In genomic region chr12:84100071-84100470, GRCm38 (mm10) we compare ENCODE assay signal across 10 mouse cellular contexts. TPM values are rescaled to one million over a fixed set of nuclear protein-coding genes. Genes with fewer than 3 reads are reported as not detected.
DNase-seq lines count a peak whose midpoint lies in the region; ATAC-seq and TF ChIP-seq lines count a peak whose summit lies in the region.
"Had no signal": no experiment of that assay in that cellular context is flagged by ENCODE, and none has a peak within 500 bp of the region (broad histone marks: within the 10 kb centered on the region; RNA-seq: fewer than 3 reads in every experiment).

No protein-coding gene starts in this region.

- H3K79me2 ChIP-seq in MEL (ENCODE audit: control insufficient read depth, insufficient read depth, low read length, poor library complexity): peaks cover 2% of the 10 kb centered on the region; the same call in 1 of the 2 replicates

- ATAC-seq in heart, embryonic 14.5 days (ENCODE audit: insufficient number of reproducible peaks, insufficient read depth, low FRiP score, low read depth): no peak
- ATAC-seq in forebrain, embryonic 15.5 days (replicated peaks): no peak
- no peak for ATAC-seq in liver, embryonic 15.5 days (ENCODE audit: insufficient read depth)

- DNase-seq in heart, adult 18-20 months: no peak
- no peak for DNase-seq in MEL (ENCODE audit: low read depth, low spot score)
- DNase-seq in cerebellum, postnatal 36 days: no peak
- no peak for DNase-seq in spleen, postnatal 14 days (ENCODE audit: low spot score in 2 of 2)
- DNase-seq in frontal cortex, adult 2 months (ENCODE audit: extremely low spot score in 1 of 2, low spot score in 1 of 2): no peak

- H3K4me1 ChIP-seq in heart, embryonic 14.5 days (ENCODE audit: control insufficient read depth in 2 of 2, insufficient read depth in 2 of 2, low read length in 2 of 2): 0 out of 4 replicates have a peak, but pooled peaks cover 0 to 3% of the 10 kb centered on the region in 2 experiments
- H3K4me1 ChIP-seq in MEL (ENCODE audit: control insufficient read depth in 1 of 2, insufficient read depth in 2 of 2, low read length in 2 of 2): peaks cover 6 to 10% of the 10 kb centered on the region in 2 experiments
- peaks cover 4% of the 10 kb centered on the region; the same call in 1 of the 2 replicates for H3K4me1 ChIP-seq in forebrain, embryonic 15.5 days
- H3K4me1 ChIP-seq in liver, embryonic 15.5 days (replicated peaks): peaks cover 25% of the 10 kb centered on the region

- H3K9me3 ChIP-seq in heart, embryonic 14.5 days (ENCODE audit: control insufficient read depth, low read length): 0 out of 2 replicates have a peak, but pooled peaks cover 2% of the 10 kb centered on the region
- H3K9me3 ChIP-seq in MEL (replicated peaks; ENCODE audit: insufficient read depth, low read length): no peaks in the 10 kb centered on the region
- no peaks in the 10 kb centered on the region for H3K9me3 ChIP-seq in forebrain, embryonic 15.5 days
- H3K9me3 ChIP-seq in liver, embryonic 15.5 days (replicated peaks): no peaks in the 10 kb centered on the region

- TF ChIP-seq CTCF in MEL (IDR thresholded peaks at IDR 0.05 in 2 of 3, conservative IDR thresholded peaks at IDR 0.05 in 1 of 3; ENCODE audit: control insufficient read depth in 1 of 3, insufficient read depth in 1 of 3, low read depth in 2 of 3, low read length in 3 of 3, poor library complexity in 1 of 3, severe bottlenecking in 1 of 3): no peak

- no peaks in the 10 kb centered on the region for H3K36me3 ChIP-seq in heart, embryonic 14.5 days (ENCODE audit: control insufficient read depth, insufficient read depth, low read length)
- peaks cover 0 to 19% of the 10 kb centered on the region in 2 experiments; a peak in 2 of 4 replicates for H3K36me3 ChIP-seq in MEL (ENCODE audit: control insufficient read depth in 1 of 2, insufficient read depth in 2 of 2, low read length in 2 of 2)
- no peaks in the 10 kb centered on the region for H3K36me3 ChIP-seq in forebrain, embryonic 15.5 days
- no peaks in the 10 kb centered on the region for H3K36me3 ChIP-seq in liver, embryonic 15.5 days (replicated peaks)

- no peaks in the 10 kb centered on the region for H3K27me3 ChIP-seq in heart, embryonic 14.5 days (ENCODE audit: control insufficient read depth, insufficient read depth, low read length)
- no peaks in the 10 kb centered on the region for H3K27me3 ChIP-seq in MEL (ENCODE audit: control insufficient read depth in 1 of 2, insufficient read depth in 2 of 2, low read length in 2 of 2)
- no peaks in the 10 kb centered on the region for H3K27me3 ChIP-seq in forebrain, embryonic 15.5 days
- no peaks in the 10 kb centered on the region for H3K27me3 ChIP-seq in liver, embryonic 15.5 days

- peak overlapping the region; percentile 83 for H3K4me2 ChIP-seq in heart, embryonic 14.5 days (ENCODE audit: low read length)
- peak overlapping the region; percentile 85 for H3K4me2 ChIP-seq in forebrain, embryonic 15.5 days (replicated peaks)
- H3K4me2 ChIP-seq in liver, embryonic 15.5 days: peak overlapping the region; percentile 87

- no peak overlapping the region for H3K4me3 ChIP-seq in heart, embryonic 14.5 days (ENCODE audit: control insufficient read depth in 1 of 2, insufficient read depth in 1 of 2, low read depth in 1 of 2, low read length in 2 of 2)
- peak overlapping the region in 1 of 2 experiments; percentile 80; a peak in 1 of 4 replicates for H3K4me3 ChIP-seq in MEL (ENCODE audit: control insufficient read depth in 1 of 2, insufficient read depth in 1 of 2, low read depth in 2 of 2, low read length in 2 of 2)
- H3K4me3 ChIP-seq in forebrain, embryonic 15.5 days: peak overlapping the region; percentile 60; the same call in 1 of the 2 replicates
- 0 out of 2 replicates have a peak overlapping the region, but pooled peaks have one; percentile 61 for H3K4me3 ChIP-seq in liver, embryonic 15.5 days (replicated peaks)

- H3K9ac ChIP-seq in heart, embryonic 14.5 days (ENCODE audit: low read length): no peak overlapping the region
- H3K9ac ChIP-seq in MEL (ENCODE audit: control insufficient read depth, low read depth, low read length, poor library complexity, severe bottlenecking): peak overlapping the region; percentile 85; the same call in 1 of the 2 replicates
- H3K9ac ChIP-seq in forebrain, embryonic 15.5 days (replicated peaks): no peak overlapping the region
- no peak overlapping the region for H3K9ac ChIP-seq in liver, embryonic 15.5 days

- no peak for TF ChIP-seq POLR2A in MEL (IDR thresholded peaks at IDR 0.05; ENCODE audit: control insufficient read depth in 1 of 2, insufficient read depth in 1 of 2, low read depth in 1 of 2, low read length in 2 of 2, poor library complexity in 1 of 2)

- TF ChIP-seq RAD21 in MEL (IDR thresholded peaks at IDR 0.05; ENCODE audit: low read depth, low read length): no peak

- TF ChIP-seq EP300 in MEL (IDR thresholded peaks at IDR 0.05; ENCODE audit: low read depth in 1 of 2, low read length in 2 of 2): no peak

- H3K27ac ChIP-seq in heart, embryonic 14.5 days (replicated peaks in 1 of 2; ENCODE audit: control insufficient read depth in 1 of 2, insufficient read depth in 1 of 2, low read depth in 2 of 2, low read length in 2 of 2): no peak overlapping the region
- no peak overlapping the region for H3K27ac ChIP-seq in MEL (ENCODE audit: control insufficient read depth, low read depth, low read length)
- H3K27ac ChIP-seq in forebrain, embryonic 15.5 days (replicated peaks): no peak overlapping the region
- no peak overlapping the region for H3K27ac ChIP-seq in liver, embryonic 15.5 days (replicated peaks)

- WGBS in heart, embryonic 14.5 days: 84% methylated on average over 1 of the region's 1 CpGs
- 41% methylated on average over 1 of the region's 1 CpGs for WGBS in forebrain, embryonic 15.5 days
- WGBS in liver, embryonic 15.5 days (ENCODE audit: insufficient replicate concordance): 44% methylated on average over 1 of the region's 1 CpGs

TF ChIP-seq in MEL, 35 proteins besides CTCF, POLR2A, EP300 and RAD21 (continues in another document):
- TF ChIP-seq TCF12 (IDR thresholded peaks at IDR 0.05; ENCODE audit: low read depth, low read length): no peak
- TF ChIP-seq E2F4 (IDR thresholded peaks at IDR 0.05; ENCODE audit: borderline replicate concordance, low read depth, low read length): no peak
- TF ChIP-seq MAX (IDR thresholded peaks at IDR 0.05; ENCODE audit: low read length): no peak
- no peak for TF ChIP-seq ZMIZ1 (IDR thresholded peaks at IDR 0.05; ENCODE audit: low read depth, low read length)
- TF ChIP-seq ZKSCAN1 (IDR thresholded peaks at IDR 0.05; ENCODE audit: low read depth, low read length): no peak
- no peak for TF ChIP-seq RCOR1 (IDR thresholded peaks at IDR 0.05; ENCODE audit: low read depth, low read length)
- TF ChIP-seq ZNF384 (IDR thresholded peaks at IDR 0.05; ENCODE audit: low read depth, low read length): no peak

RNA-seq across cellular contexts. Expression of gene Acot6, which starts 0.4 kb away (rescaled TPM):
- polyA plus RNA-seq in heart, embryonic 14.5 days (2014; fragmentation: Nextera tagmentation; extraction: Ambion mirVana): 1.4 TPM in 2 replicates
- total RNA-seq in heart, adult 18-20 months (2021): 1 to 10 TPM; 2.4 to 3.0 TPM
- 2.7 and 3.2 TPM in 2 replicates for total RNA-seq in MEL (2012; rRNA removed)
- polyA plus RNA-seq in MEL (2012; ENCODE audit: insufficient read depth in 1 of 2, insufficient read length in 2 of 2, low read depth in 1 of 2, low replicate concordance in 2 of 2, missing spikeins in 1 of 2): 1 to 10 TPM in 1 of 2 experiments, not detected in 1; 3.3 TPM
- 1.2 TPM in 2 replicates for polyA plus RNA-seq in forebrain, embryonic 15.5 days (2015; fragmentation: Nextera tagmentation; extraction: Ambion mirVana)
- polyA plus RNA-seq in liver, embryonic 15.5 days (2015; fragmentation: Nextera tagmentation; extraction: Ambion mirVana): 0.44 and 0.66 TPM in 2 replicates
- 5.8 and 5.9 TPM in 2 replicates for polyA plus RNA-seq in frontal cortex, adult 2 months (2012; rRNA removed)

RNA-seq across cellular contexts. Expression of gene Dnal1, which starts 14.1 kb away (rescaled TPM):
- polyA plus RNA-seq in heart, embryonic 14.5 days (2014; fragmentation: Nextera tagmentation; extraction: Ambion mirVana): 2.4 and 3.4 TPM in 2 replicates
- 1 to 10 TPM; 6.6 to 6.9 TPM for total RNA-seq in heart, adult 18-20 months (2021)
- total RNA-seq in MEL (2012; rRNA removed): 0.98 and 1.3 TPM in 2 replicates
- polyA plus RNA-seq in MEL (2012; ENCODE audit: insufficient read depth in 1 of 2, insufficient read length in 2 of 2, low read depth in 1 of 2, low replicate concordance in 2 of 2, missing spikeins in 1 of 2): 1 to 10 TPM in 1 of 2 experiments, not detected in 1; 1.7 TPM
- 9.6 and 10.1 TPM in 2 replicates for polyA plus RNA-seq in forebrain, embryonic 15.5 days (2015; fragmentation: Nextera tagmentation; extraction: Ambion mirVana)
- polyA plus RNA-seq in liver, embryonic 15.5 days (2015; fragmentation: Nextera tagmentation; extraction: Ambion mirVana): 0.23 and 0.24 TPM in 2 replicates
- polyA plus RNA-seq in frontal cortex, adult 2 months (2012; rRNA removed): 52.9 and 55.1 TPM in 2 replicates

RNA-seq across cellular contexts. Expression of gene Acot5, which starts 30.9 kb away (rescaled TPM):
- not detected in 2 replicates for polyA plus RNA-seq in heart, embryonic 14.5 days (2014; fragmentation: Nextera tagmentation; extraction: Ambion mirVana)
- total RNA-seq in heart, adult 18-20 months (2021): under 1 TPM in 1 of 2 experiments, not detected in 1; 0.41 TPM
- total RNA-seq in MEL (2012; rRNA removed): not detected in 2 replicates
- not detected for polyA plus RNA-seq in MEL (2012; ENCODE audit: insufficient read depth in 1 of 2, insufficient read length in 2 of 2, low read depth in 1 of 2, low replicate concordance in 2 of 2, missing spikeins in 1 of 2)
- 0.32 TPM in 1 of 2 replicates, not detected in the other for polyA plus RNA-seq in forebrain, embryonic 15.5 days (2015; fragmentation: Nextera tagmentation; extraction: Ambion mirVana)
- 0.06 TPM in 1 of 2 replicates, not detected in the other for polyA plus RNA-seq in liver, embryonic 15.5 days (2015; fragmentation: Nextera tagmentation; extraction: Ambion mirVana)
- polyA plus RNA-seq in frontal cortex, adult 2 months (2012; rRNA removed): 2.7 and 3.5 TPM in 2 replicates
- polyA plus RNA-seq: lung, adult 2 months had no signal

RNA-seq across cellular contexts. Expression of gene Acot3, which starts 48.1 kb away (rescaled TPM):
- 0.72 and 1.0 TPM in 2 replicates for polyA plus RNA-seq in heart, embryonic 14.5 days (2014; fragmentation: Nextera tagmentation; extraction: Ambion mirVana)
- total RNA-seq in heart, adult 18-20 months (2021): 1 to 10 TPM in 1 of 2 experiments, under 1 TPM in 1; 0.69 to 1.0 TPM
- total RNA-seq in MEL (2012; rRNA removed): not detected in 2 replicates
- polyA plus RNA-seq in MEL (2012; ENCODE audit: insufficient read depth in 1 of 2, insufficient read length in 2 of 2, low read depth in 1 of 2, low replicate concordance in 2 of 2, missing spikeins in 1 of 2): not detected
- 0.62 and 0.80 TPM in 2 replicates for polyA plus RNA-seq in forebrain, embryonic 15.5 days (2015; fragmentation: Nextera tagmentation; extraction: Ambion mirVana)
- 6.6 and 7.4 TPM in 2 replicates for polyA plus RNA-seq in liver, embryonic 15.5 days (2015; fragmentation: Nextera tagmentation; extraction: Ambion mirVana)
- 1.7 TPM in 2 replicates for polyA plus RNA-seq in frontal cortex, adult 2 months (2012; rRNA removed)
- polyA plus RNA-seq: lung, adult 2 months had no signal

RNA-seq across cellular contexts. Expression of gene Pnma1, which starts 48.2 kb away (rescaled TPM):
- polyA plus RNA-seq in heart, embryonic 14.5 days (2014; fragmentation: Nextera tagmentation; extraction: Ambion mirVana): 0.43 and 0.68 TPM in 2 replicates
- total RNA-seq in heart, adult 18-20 months (2021): under 1 TPM in 1 of 2 experiments, not detected in 1; 0.22 TPM
- total RNA-seq in MEL (2012; rRNA removed): 0.10 and 0.31 TPM in 2 replicates
- under 1 TPM in 1 of 2 experiments, not detected in 1; 0.46 TPM for polyA plus RNA-seq in MEL (2012; ENCODE audit: insufficient read depth in 1 of 2, insufficient read length in 2 of 2, low read depth in 1 of 2, low replicate concordance in 2 of 2, missing spikeins in 1 of 2)
- polyA plus RNA-seq in forebrain, embryonic 15.5 days (2015; fragmentation: Nextera tagmentation; extraction: Ambion mirVana): 6.0 and 6.5 TPM in 2 replicates
- polyA plus RNA-seq in liver, embryonic 15.5 days (2015; fragmentation: Nextera tagmentation; extraction: Ambion mirVana): 0.16 and 0.24 TPM in 2 replicates
- polyA plus RNA-seq in frontal cortex, adult 2 months (2012; rRNA removed): 4.4 and 5.3 TPM in 2 replicates
- polyA plus RNA-seq: kidney, adult 2 months had no signal

Comparison
In these comparisons a context has a peak if more than half of its experiments do, and no peak if none do; other contexts are left out.
1. H3K4me3 ChIP-seq: peak in forebrain, embryonic 15.5 days (single experiment) and liver, embryonic 15.5 days (single experiment); none in heart, embryonic 14.5 days (0 of 2).
2. Peak in every context shown above with its lines, with median percentiles within 50 percentile points of each other: H3K4me2 ChIP-seq.